Mouse (Mus musculus): ENCODE measurements around the gene Mboat7. TPM values are rescaled to one million over a fixed set of nuclear protein-coding genes. Genes with fewer than 3 reads are reported as not detected.
"Not testable (repeated sequence)": the region's sequence is repeated elsewhere in the genome, so short reads cannot be mapped to it uniquely, and the experiment has no call there.

The Mboat7 gene
- polyA plus RNA-seq, 1 experiment = 59.6 TPM

- WGBS = under 1% methylated on average over 42 of the region's 42 CpGs
- peak; percentile 37; the same call in 1 of the 2 replicates for TF ChIP-seq CTCF (IDR thresholded peaks at IDR 0.05; ENCODE audit: extremely low read depth, insufficient read length, insufficient replicate concordance, low read depth, low read length)
- TF ChIP-seq POLR2A (IDR thresholded peaks at IDR 0.05; ENCODE audit: low read depth, low read length) = peak; percentile 89
- Histone ChIP-seq H3K36me3 (ENCODE audit: control insufficient read depth, insufficient read depth, low read length) (peaks cover 26% of the 10 kb centered on the region), H3K4me1 (ENCODE audit: control insufficient read depth, insufficient read depth, insufficient read length, low read length) (peaks cover 7% of the 10 kb centered on the region; the same call in 1 of the 2 replicates), H3K4me3 (ENCODE audit: low read depth, low read length) (peak within 1 kb of the TSS; percentile 76), H3K27ac (ENCODE audit: insufficient read depth, low read depth, low read length) (peak within 1 kb of the TSS; percentile 86), H3K27me3 (ENCODE audit: control insufficient read depth, insufficient read depth, low read length) (no peaks in the 10 kb centered on the region)
These were observed 10.6 kb upstream of the Mboat7 start, which contains the start of gene Rps9 for GRCm38 (mm10) chr7:3703879-3704441. Rps9 (plus strand) TSS chr7:3703993.

DNA sequence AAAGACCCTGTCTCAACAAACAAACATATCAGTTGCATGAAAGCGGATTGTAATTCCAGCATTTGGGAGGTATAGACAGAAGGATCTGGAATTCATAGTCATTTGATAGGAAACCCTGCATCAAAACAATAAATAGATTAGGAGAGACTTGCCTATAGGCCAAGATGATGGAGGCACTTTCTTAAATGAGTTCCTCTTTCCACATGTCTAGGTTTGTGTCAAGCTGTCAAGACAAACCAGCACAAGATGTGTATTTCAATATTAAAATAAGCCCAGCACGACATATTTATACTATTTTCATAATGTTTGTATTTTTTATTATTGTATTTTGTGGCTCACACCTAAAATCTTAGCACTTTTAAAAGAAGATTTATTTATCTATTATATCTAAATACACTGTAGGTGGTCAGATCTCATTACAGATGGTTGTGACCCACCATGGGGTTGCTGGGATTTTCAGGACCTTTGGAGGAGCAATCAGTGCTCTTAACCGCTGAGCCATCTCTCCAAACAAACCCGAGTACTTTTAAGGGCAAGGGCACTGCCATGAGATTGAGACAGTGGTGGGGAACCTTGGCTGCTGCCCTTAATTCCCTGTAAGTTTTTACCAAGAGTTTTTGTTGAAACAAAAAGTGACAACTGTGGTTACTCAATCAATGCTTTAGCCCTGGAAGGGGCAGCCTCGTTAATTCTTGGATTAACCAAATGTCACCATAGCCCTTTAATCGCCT, 10.0 kb upstream of the Mboat7 start:
- Histone ChIP-seq H3K27me3 (ENCODE audit: control insufficient read depth, insufficient read depth, low read length) (no peaks in the 10 kb centered on the region), H3K4me3 (ENCODE audit: low read depth, low read length) (peak overlapping the region; percentile 76), H3K4me1 (ENCODE audit: control insufficient read depth, insufficient read depth, insufficient read length, low read length) (peaks cover 7% of the 10 kb centered on the region; the same call in 1 of the 2 replicates), H3K36me3 (ENCODE audit: control insufficient read depth, insufficient read depth, low read length) (peaks cover 28% of the 10 kb centered on the region), H3K27ac (ENCODE audit: insufficient read depth, low read depth, low read length) (peak overlapping the region; percentile 55; the same call in 1 of the 2 replicates)
- TF ChIP-seq CTCF (IDR thresholded peaks at IDR 0.05; ENCODE audit: extremely low read depth, insufficient read length, insufficient replicate concordance, low read depth, low read length) (no peak), POLR2A (IDR thresholded peaks at IDR 0.05; ENCODE audit: low read depth, low read length) (no peak)
- WGBS = 20% methylated on average over 6 of the region's 6 CpGs

- no peak overlapping the region for H3K27ac ChIP-seq (ENCODE audit: insufficient read depth, low read depth, low read length)
- WGBS = 94% methylated on average over 6 of the region's 6 CpGs
- no peaks in the 10 kb centered on the region for H3K27me3 ChIP-seq (ENCODE audit: control insufficient read depth, insufficient read depth, low read length)
- TF ChIP-seq CTCF (IDR thresholded peaks at IDR 0.05; ENCODE audit: extremely low read depth, insufficient read length, insufficient replicate concordance, low read depth, low read length) (no peak), POLR2A (IDR thresholded peaks at IDR 0.05; ENCODE audit: low read depth, low read length) (no peak)
- no peaks in the 10 kb centered on the region; the same call in 1 of the 2 replicates for H3K4me1 ChIP-seq (ENCODE audit: control insufficient read depth, insufficient read depth, insufficient read length, low read length)
- peaks cover 2% of the 10 kb centered on the region; the same call in 1 of the 2 replicates for H3K36me3 ChIP-seq (ENCODE audit: control insufficient read depth, insufficient read depth, low read length)
- H3K4me3 ChIP-seq (ENCODE audit: low read depth, low read length) = no peak overlapping the region
These were observed 5.1 kb upstream of the Mboat7 start for GRCm38 (mm10) chr7:3698471-3698870.

GRCm38 (mm10) chr7:3694949-3695305, 1.6 kb upstream of the Mboat7 start:
- not testable (repeated sequence) for H3K4me1 ChIP-seq (ENCODE audit: control insufficient read depth, insufficient read depth, insufficient read length, low read length); H3K36me3 ChIP-seq (ENCODE audit: control insufficient read depth, insufficient read depth, low read length); H3K27me3 ChIP-seq (ENCODE audit: control insufficient read depth, insufficient read depth, low read length); H3K27ac ChIP-seq (ENCODE audit: insufficient read depth, low read depth, low read length)
- 10% methylated on average over 9 of the region's 9 CpGs for WGBS
- peak overlapping the region; percentile 73 for H3K4me3 ChIP-seq (ENCODE audit: low read depth, low read length)

GRCm38 (mm10) chr7:3694076-3694948, 989 bp upstream of the Mboat7 start:
- Histone ChIP-seq H3K27ac (ENCODE audit: insufficient read depth, low read depth, low read length) (peak overlapping the region; percentile 91), H3K27me3 (ENCODE audit: control insufficient read depth, insufficient read depth, low read length) (no peaks in the 10 kb centered on the region), H3K4me1 (ENCODE audit: control insufficient read depth, insufficient read depth, insufficient read length, low read length) (peaks cover 9% of the 10 kb centered on the region; the same call in 1 of the 2 replicates), H3K36me3 (ENCODE audit: control insufficient read depth, insufficient read depth, low read length) (peaks cover 2% of the 10 kb centered on the region; the same call in 1 of the 2 replicates), H3K4me3 (ENCODE audit: low read depth, low read length) (peak overlapping the region; percentile 73)
- WGBS = under 1% methylated on average over 52 of the region's 55 CpGs
- TF ChIP-seq CTCF (IDR thresholded peaks at IDR 0.05; ENCODE audit: extremely low read depth, insufficient read length, insufficient replicate concordance, low read depth, low read length) (no peak), POLR2A (IDR thresholded peaks at IDR 0.05; ENCODE audit: low read depth, low read length) (no peak)

DNA sequence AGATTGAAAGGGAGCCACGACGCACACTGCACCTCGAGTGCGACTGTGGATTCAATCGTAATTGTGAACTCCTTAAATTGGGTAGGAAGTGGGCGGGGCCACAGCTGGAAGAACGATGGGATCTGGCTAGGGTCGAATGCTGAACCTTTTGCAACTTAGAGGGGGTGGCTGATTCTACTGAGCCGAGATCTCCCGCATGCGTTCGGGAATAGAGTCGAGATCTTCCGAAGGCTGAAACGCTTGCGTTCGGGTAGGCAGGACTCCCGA, 419 bp upstream of the Mboat7 start:
- peak; percentile 82 for TF ChIP-seq POLR2A (IDR thresholded peaks at IDR 0.05; ENCODE audit: low read depth, low read length)
- no peak for TF ChIP-seq CTCF (IDR thresholded peaks at IDR 0.05; ENCODE audit: extremely low read depth, insufficient read length, insufficient replicate concordance, low read depth, low read length)
- Histone ChIP-seq H3K27ac (ENCODE audit: insufficient read depth, low read depth, low read length) (peak overlapping the region; percentile 91), H3K27me3 (ENCODE audit: control insufficient read depth, insufficient read depth, low read length) (no peaks in the 10 kb centered on the region), H3K36me3 (ENCODE audit: control insufficient read depth, insufficient read depth, low read length) (peaks cover under 1% of the 10 kb centered on the region; the same call in 1 of the 2 replicates), H3K4me1 (ENCODE audit: control insufficient read depth, insufficient read depth, insufficient read length, low read length) (peaks cover 9% of the 10 kb centered on the region; the same call in 1 of the 2 replicates), H3K4me3 (ENCODE audit: low read depth, low read length) (peak overlapping the region; percentile 73)
- under 1% methylated on average over 18 of the region's 18 CpGs for WGBS

All from small intestine, adult 2 months (tissue).